ENCODE assay signal across 9 mouse cellular contexts in the genomic region with DNA sequence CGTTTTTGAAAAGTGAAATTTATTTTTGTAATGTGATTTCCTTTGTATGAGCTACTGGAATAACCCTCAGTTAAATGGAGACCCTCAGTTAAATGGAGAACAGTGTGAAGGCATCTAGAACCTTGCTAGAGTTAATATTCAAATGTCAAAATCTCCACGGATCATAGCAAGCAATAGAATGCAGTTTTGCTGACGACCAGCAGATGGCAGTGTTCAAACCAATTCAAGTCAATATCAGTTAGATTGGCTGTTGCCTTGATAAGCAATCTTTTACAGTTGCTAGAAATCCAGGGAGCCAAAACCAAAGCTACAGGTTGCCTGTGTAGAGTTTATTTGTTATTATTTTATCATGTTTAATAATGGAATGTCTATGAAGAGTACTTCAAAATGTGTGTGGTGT. TPM values are rescaled to one million over a fixed set of nuclear protein-coding genes. Genes with fewer than 3 reads are reported as not detected.
DNase-seq lines count a peak whose midpoint lies in the region; ATAC-seq and TF ChIP-seq lines count a peak whose summit lies in the region.
"Had no signal": no experiment of that assay in that cellular context is flagged by ENCODE, and none has a peak within 500 bp of the region (broad histone marks: within the 10 kb centered on the region; RNA-seq: fewer than 3 reads in every experiment).

No protein-coding gene starts in this region.

- no peak overlapping the region for H3K4me2 ChIP-seq in hindbrain, embryonic 16.5 days (ENCODE audit: low read length)
- H3K4me2 ChIP-seq in embryonic facial prominence, embryonic 11.5 days (ENCODE audit: low read depth, low read length), result no peak overlapping the region

- WGBS in hindbrain, embryonic 10.5 days, result 26% methylated on average over 3 of the region's 3 CpGs
- WGBS in hindbrain, embryonic 16.5 days, result 25% methylated on average over 3 of the region's 3 CpGs
- WGBS in embryonic facial prominence, embryonic 11.5 days, result 26% methylated on average over 3 of the region's 3 CpGs

- no peaks in the 10 kb centered on the region for H3K4me1 ChIP-seq in hindbrain, embryonic 10.5 days (replicated peaks)
- no peaks in the 10 kb centered on the region for H3K4me1 ChIP-seq in hindbrain, embryonic 16.5 days (ENCODE audit: control insufficient read depth, insufficient read depth, low read depth, low read length)
- H3K4me1 ChIP-seq in embryonic facial prominence, embryonic 11.5 days (ENCODE audit: control insufficient read depth, insufficient read depth, low read length), result no peaks in the 10 kb centered on the region

- no peak overlapping the region for H3K27ac ChIP-seq in hindbrain, embryonic 10.5 days
- H3K27ac ChIP-seq in hindbrain, embryonic 16.5 days (ENCODE audit: low read depth, low read length), result no peak overlapping the region
- no peak overlapping the region for H3K27ac ChIP-seq in embryonic facial prominence, embryonic 11.5 days (replicated peaks; ENCODE audit: low read depth, low read length)

- no peaks in the 10 kb centered on the region for H3K9me3 ChIP-seq in hindbrain, embryonic 10.5 days
- H3K9me3 ChIP-seq in hindbrain, embryonic 16.5 days (ENCODE audit: control insufficient read depth, low read length), result no peaks in the 10 kb centered on the region
- no peaks in the 10 kb centered on the region for H3K9me3 ChIP-seq in embryonic facial prominence, embryonic 11.5 days (replicated peaks; ENCODE audit: control insufficient read depth, low read length)

- TF ChIP-seq CTCF in C2C12 (IDR thresholded peaks at IDR 0.05; ENCODE audit: control insufficient read depth, insufficient read depth, insufficient read length), result peak; percentile 26

- no peak overlapping the region for H3K9ac ChIP-seq in hindbrain, embryonic 16.5 days (ENCODE audit: low read depth, low read length)
- no peak overlapping the region for H3K9ac ChIP-seq in embryonic facial prominence, embryonic 11.5 days (replicated peaks; ENCODE audit: low read length)

- peak; percentile 39 for DNase-seq in hindbrain, embryonic 10.5 days (ENCODE audit: low spot score)
- peak; percentile 51 for DNase-seq in ZHBTc4 (ENCODE audit: low read depth, low spot score)
- peak; percentile 70 for DNase-seq in embryonic facial prominence, embryonic 11.5 days (ENCODE audit: low spot score)
- peak; percentile 71 to 72 for DNase-seq in kidney, postnatal 4 days
- DNase-seq in lung, postnatal 10 days, result peak; percentile 60
- DNase-seq in testis, postnatal 10 days (ENCODE audit: low spot score), result peak; percentile 56

- no peak overlapping the region for H3ac ChIP-seq in C2C12 (ENCODE audit: control insufficient read depth, insufficient read length, low read depth)

- H3K79me3 ChIP-seq in C2C12 (ENCODE audit: low read depth), result no peaks in the 10 kb centered on the region

- no peaks in the 10 kb centered on the region for H3K79me2 ChIP-seq in C2C12 (ENCODE audit: control insufficient read depth, insufficient read depth)

- no peaks in the 10 kb centered on the region for H3K36me3 ChIP-seq in hindbrain, embryonic 10.5 days
- no peaks in the 10 kb centered on the region for H3K36me3 ChIP-seq in hindbrain, embryonic 16.5 days (ENCODE audit: control insufficient read depth, insufficient read depth, low read length)
- no peaks in the 10 kb centered on the region for H3K36me3 ChIP-seq in C2C12 (ENCODE audit: control insufficient read depth, insufficient read depth)
- no peaks in the 10 kb centered on the region for H3K36me3 ChIP-seq in embryonic facial prominence, embryonic 11.5 days (replicated peaks; ENCODE audit: control insufficient read depth, insufficient read depth, low read depth, low read length)

- H3K4me3 ChIP-seq in hindbrain, embryonic 10.5 days, result no peak overlapping the region
- no peak overlapping the region for H3K4me3 ChIP-seq in hindbrain, embryonic 16.5 days (ENCODE audit: low read length)
- no peak overlapping the region for H3K4me3 ChIP-seq in C2C12 (ENCODE audit: insufficient read depth, poor library complexity, severe bottlenecking)
- H3K4me3 ChIP-seq in embryonic facial prominence, embryonic 11.5 days (ENCODE audit: low read depth, low read length), result no peak overlapping the region

- H3K27me3 ChIP-seq in hindbrain, embryonic 10.5 days (ENCODE audit: insufficient read depth, poor library complexity, severe bottlenecking), result no peaks in the 10 kb centered on the region
- no peaks in the 10 kb centered on the region for H3K27me3 ChIP-seq in hindbrain, embryonic 16.5 days (replicated peaks; ENCODE audit: control insufficient read depth, insufficient read depth, low read length)
- no peaks in the 10 kb centered on the region for H3K27me3 ChIP-seq in C2C12 (ENCODE audit: control insufficient read depth, insufficient read depth, insufficient read length)
- no peaks in the 10 kb centered on the region for H3K27me3 ChIP-seq in embryonic facial prominence, embryonic 11.5 days (ENCODE audit: control insufficient read depth, insufficient read depth, low read length)

- ATAC-seq in hindbrain, embryonic 16.5 days, result no peak
- ATAC-seq in embryonic facial prominence, embryonic 11.5 days (replicated peaks; ENCODE audit: insufficient number of reproducible peaks, low FRiP score, low TSS enrichment, low read depth), result no peak

TF ChIP-seq in C2C12, 6 proteins besides CTCF, POLR2A, EP300 and RAD21:
- TF ChIP-seq CEBPB (IDR thresholded peaks at IDR 0.05; ENCODE audit: low read depth) (no peak), USF1 (IDR thresholded peaks at IDR 0.05; ENCODE audit: low read depth) (no peak), MYOD1 (IDR thresholded peaks at IDR 0.05; ENCODE audit: control insufficient read depth, insufficient read length, low read depth) (no peak), MAX (IDR thresholded peaks at IDR 0.05) (no peak), FOSL1 (IDR thresholded peaks at IDR 0.05; ENCODE audit: insufficient read depth, low read length, poor library complexity, severe bottlenecking) (no peak), MYOG (IDR thresholded peaks at IDR 0.05; ENCODE audit: control insufficient read depth, extremely low read depth, insufficient read length) (no peak)

RNA-seq across cellular contexts. Expression of a gene that starts 2.6 kb away (rescaled TPM):
- not detected in 2 replicates for polyA plus RNA-seq in hindbrain, embryonic 10.5 days (2016; fragmentation: Nextera tagmentation; extraction: Ambion mirVana)
- polyA plus RNA-seq in hindbrain, embryonic 16.5 days (2015; fragmentation: Nextera tagmentation; extraction: Ambion mirVana), result 0.11 and 0.71 TPM in 2 replicates
- polyA plus RNA-seq in C2C12 (2012; fragmentation: generic; extraction: Trizol), result 0.35 TPM
- 0.17 and 0.36 TPM in 2 replicates for polyA plus RNA-seq in embryonic facial prominence, embryonic 11.5 days (2014; fragmentation: Nextera tagmentation; extraction: Ambion mirVana)
- polyA plus RNA-seq: small intestine, adult 2 months had no signal

RNA-seq across cellular contexts. Expression of a gene that starts 12.3 kb away (rescaled TPM):
- 3.1 and 3.3 TPM in 2 replicates for polyA plus RNA-seq in hindbrain, embryonic 10.5 days (2016; fragmentation: Nextera tagmentation; extraction: Ambion mirVana)
- 7.6 and 9.5 TPM in 2 replicates for polyA plus RNA-seq in hindbrain, embryonic 16.5 days (2015; fragmentation: Nextera tagmentation; extraction: Ambion mirVana)
- polyA plus RNA-seq in C2C12 (2012; fragmentation: generic; extraction: Trizol), result 1.2 TPM
- 2.6 and 3.8 TPM in 2 replicates for polyA plus RNA-seq in embryonic facial prominence, embryonic 11.5 days (2014; fragmentation: Nextera tagmentation; extraction: Ambion mirVana)
